Mouse (Mus musculus) forebrain, embryonic 15.5 days (tissue): ENCODE data around the gene Slc1a2. TPM values are rescaled to one million over a fixed set of nuclear protein-coding genes. Genes with fewer than 3 reads are reported as not detected.

Experiments
- ATAC-seq: fragments of 200-750 bp; cut with Nextera tagmentation; replicated peaks from 2 replicates; pipeline ENCODE4 v1.8.0; 2017; ENCODE audit warnings: mild to moderate bottlenecking, moderate TSS enrichment, moderate library complexity
- H3K27ac ChIP-seq: fragments of 300-500 bp; sonication (generic); replicated peaks from 2 replicates; pipeline ENCODE4 v1.5.1; 2015; ENCODE audit warnings: mild to moderate bottlenecking, inconsistent platforms
- H3K27me3 ChIP-seq: fragments of 300-500 bp; sonication (generic); 2 replicates; pipeline ENCODE4 v1.6.1; 2015; ENCODE audit warnings: inconsistent platforms
- H3K36me3 ChIP-seq: fragments of 300-500 bp; sonication (generic); 2 replicates; pipeline ENCODE4 v1.6.1; 2015; ENCODE audit warnings: mild to moderate bottlenecking, inconsistent platforms
- H3K4me1 ChIP-seq: fragments of 300-500 bp; sonication (generic); 2 replicates; pipeline ENCODE4 v1.6.1; 2015; ENCODE audit warnings: inconsistent platforms
- H3K4me2 ChIP-seq: fragments of 300-500 bp; sonication (generic); replicated peaks from 2 replicates; pipeline ENCODE4 v1.6.1; 2015; ENCODE audit warnings: mild to moderate bottlenecking, inconsistent platforms
- H3K4me3 ChIP-seq: fragments of 300-500 bp; sonication (generic); 2 replicates; pipeline ENCODE4 v1.5.1; 2015; ENCODE audit warnings: mild to moderate bottlenecking, inconsistent platforms
- H3K9ac ChIP-seq: fragments of 300-500 bp; sonication (generic); replicated peaks from 2 replicates; pipeline ENCODE4 v1.6.1; 2015; ENCODE audit warnings: mild to moderate bottlenecking, inconsistent platforms
- H3K9me3 ChIP-seq: fragments of 300-500 bp; sonication (generic); 2 replicates; pipeline ENCODE4 v1.6.1; 2016; ENCODE audit warnings: inconsistent platforms
- WGBS: fragments of 180-500 bp; shearing (Covaris S2); methylation state at CpG from one replicate; pipeline ENCODE4 v1.1.7; 2015; ENCODE audit warnings: mixed read lengths; 5-methylcytosine and 5-hydroxymethylcytosine counted together
- polyA plus RNA-seq: library from polyadenylated mRNA; unstranded; fragments of >200 nt; fragmentation: Nextera tagmentation; extraction: Ambion mirVana; gene quantifications from 2 replicates; pipeline ENCODE4 v1.2.1, GENCODE M21; 2015

The Slc1a2 gene
- polyA plus RNA-seq, 1 experiment from 2014 or later, result 11.4 TPM

- H3K27me3 ChIP-seq, result no peaks in the 10 kb centered on the region
- no peaks in the 10 kb centered on the region for H3K4me1 ChIP-seq
- no peak overlapping the region for H3K4me2 ChIP-seq
- no peak for ATAC-seq
- no peak overlapping the region for H3K27ac ChIP-seq
- H3K4me3 ChIP-seq, result no peak overlapping the region
- WGBS, result 70% methylated on average over 2 of the region's 2 CpGs
- no peaks in the 10 kb centered on the region for H3K36me3 ChIP-seq
- H3K9me3 ChIP-seq, result no peaks in the 10 kb centered on the region
- H3K9ac ChIP-seq, result no peak overlapping the region
Measured at GRCm38 (mm10) chr2:102697732-102698131, 39.3 kb downstream of the Slc1a2 start.

- H3K36me3 ChIP-seq, result no peaks in the 10 kb centered on the region
- H3K27ac ChIP-seq, result no peak overlapping the region
- ATAC-seq, result no peak
- no peaks in the 10 kb centered on the region for H3K9me3 ChIP-seq
- H3K4me3 ChIP-seq, result no peak overlapping the region
- no peak overlapping the region for H3K9ac ChIP-seq
- no peaks in the 10 kb centered on the region for H3K27me3 ChIP-seq
- no peaks in the 10 kb centered on the region for H3K4me1 ChIP-seq
- 91% methylated on average over 7 of the region's 7 CpGs for WGBS
- no peak overlapping the region for H3K4me2 ChIP-seq
Measured at GRCm38 (mm10) chr2:102699921-102700320, 41.5 kb downstream of the Slc1a2 start.

GRCm38 (mm10) chr2:102700695-102701094 lies 42.2 kb downstream of the Slc1a2 start:
- Histone ChIP-seq H3K9me3 (no peaks in the 10 kb centered on the region), H3K4me1 (no peaks in the 10 kb centered on the region)

GRCm38 (mm10) chr2:102701382-102701781 lies 42.9 kb downstream of the Slc1a2 start:
- Histone ChIP-seq H3K36me3 (no peaks in the 10 kb centered on the region), H3K9me3 (no peaks in the 10 kb centered on the region), H3K9ac (no peak overlapping the region), H3K4me3 (no peak overlapping the region), H3K4me1 (no peaks in the 10 kb centered on the region), H3K4me2 (no peak overlapping the region), H3K27ac (no peak overlapping the region), H3K27me3 (no peaks in the 10 kb centered on the region)
- 85% methylated on average over 3 of the region's 3 CpGs for WGBS
- ATAC-seq, result no peak

More at GRCm38 (mm10) chr2:102700695-102701094, 42.2 kb downstream of the Slc1a2 start:
- no peak overlapping the region for H3K4me3 ChIP-seq
- H3K36me3 ChIP-seq, result no peaks in the 10 kb centered on the region
- ATAC-seq, result no peak
- no peaks in the 10 kb centered on the region for H3K27me3 ChIP-seq
- WGBS, result 96% methylated on average over 2 of the region's 2 CpGs
- H3K9ac ChIP-seq, result no peak overlapping the region
- H3K4me2 ChIP-seq, result no peak overlapping the region
- no peak overlapping the region for H3K27ac ChIP-seq

GRCm38 (mm10) chr2:102703556-102703955 lies 45.1 kb downstream of the Slc1a2 start:
- no peaks in the 10 kb centered on the region for H3K27me3 ChIP-seq
- no peak overlapping the region for H3K27ac ChIP-seq
- H3K4me1 ChIP-seq, result no peaks in the 10 kb centered on the region
- H3K4me3 ChIP-seq, result no peak overlapping the region
- H3K9ac ChIP-seq, result no peak overlapping the region
- no peak for ATAC-seq
- H3K36me3 ChIP-seq, result no peaks in the 10 kb centered on the region
- no peaks in the 10 kb centered on the region for H3K9me3 ChIP-seq
- H3K4me2 ChIP-seq, result no peak overlapping the region
- WGBS, result 79% methylated on average over 3 of the region's 3 CpGs

- no peak overlapping the region for H3K9ac ChIP-seq
- WGBS, result 68% methylated on average over 1 of the region's 1 CpGs
- H3K4me1 ChIP-seq, result no peaks in the 10 kb centered on the region
- H3K9me3 ChIP-seq, result no peaks in the 10 kb centered on the region
- H3K27ac ChIP-seq, result no peak overlapping the region
- no peak for ATAC-seq
- no peak overlapping the region for H3K4me3 ChIP-seq
- H3K4me2 ChIP-seq, result no peak overlapping the region
- no peaks in the 10 kb centered on the region for H3K36me3 ChIP-seq
- H3K27me3 ChIP-seq, result no peaks in the 10 kb centered on the region
Measured at GRCm38 (mm10) chr2:102704781-102705180, 46.3 kb downstream of the Slc1a2 start.

GRCm38 (mm10) chr2:102711511-102711910 lies 53.1 kb downstream of the Slc1a2 start:
- Histone ChIP-seq H3K36me3 (no peaks in the 10 kb centered on the region), H3K9ac (no peak overlapping the region), H3K27ac (no peak overlapping the region), H3K4me1 (no peaks in the 10 kb centered on the region), H3K9me3 (no peaks in the 10 kb centered on the region), H3K27me3 (no peaks in the 10 kb centered on the region), H3K4me2 (no peak overlapping the region), H3K4me3 (no peak overlapping the region)
- WGBS, result 87% methylated on average over 5 of the region's 5 CpGs
- no peak for ATAC-seq

GRCm38 (mm10) chr2:102712049-102712448 lies 53.6 kb downstream of the Slc1a2 start:
- Histone ChIP-seq H3K4me1 (no peaks in the 10 kb centered on the region), H3K9ac (no peak overlapping the region), H3K9me3 (no peaks in the 10 kb centered on the region), H3K4me2 (no peak overlapping the region), H3K27ac (no peak overlapping the region), H3K36me3 (no peaks in the 10 kb centered on the region), H3K27me3 (no peaks in the 10 kb centered on the region), H3K4me3 (no peak overlapping the region)
- ATAC-seq, result no peak
- WGBS, result 89% methylated on average over 4 of the region's 4 CpGs

- 85% methylated on average over 7 of the region's 7 CpGs for WGBS
- no peak overlapping the region for H3K27ac ChIP-seq
- H3K4me3 ChIP-seq, result no peak overlapping the region
- H3K9ac ChIP-seq, result no peak overlapping the region
- H3K36me3 ChIP-seq, result no peaks in the 10 kb centered on the region
- H3K4me2 ChIP-seq, result no peak overlapping the region
- no peaks in the 10 kb centered on the region for H3K27me3 ChIP-seq
- no peak for ATAC-seq
- H3K9me3 ChIP-seq, result no peaks in the 10 kb centered on the region
- no peaks in the 10 kb centered on the region for H3K4me1 ChIP-seq
Measured at GRCm38 (mm10) chr2:102712678-102713628, 54.5 kb downstream of the Slc1a2 start.

- H3K4me2 ChIP-seq, result no peak overlapping the region
- no peak for ATAC-seq
- no peak overlapping the region for H3K9ac ChIP-seq
- H3K9me3 ChIP-seq, result no peaks in the 10 kb centered on the region
- no peak overlapping the region for H3K4me3 ChIP-seq
- no peaks in the 10 kb centered on the region for H3K36me3 ChIP-seq
- H3K27me3 ChIP-seq, result no peaks in the 10 kb centered on the region
- H3K27ac ChIP-seq, result no peak overlapping the region
- 82% methylated on average over 2 of the region's 2 CpGs for WGBS
- H3K4me1 ChIP-seq, result no peaks in the 10 kb centered on the region
Measured at GRCm38 (mm10) chr2:102714320-102714719, 55.9 kb downstream of the Slc1a2 start.

- Histone ChIP-seq H3K36me3 (no peaks in the 10 kb centered on the region), H3K4me3 (no peak overlapping the region), H3K9ac (no peak overlapping the region), H3K27me3 (no peaks in the 10 kb centered on the region), H3K4me2 (no peak overlapping the region), H3K9me3 (no peaks in the 10 kb centered on the region), H3K27ac (no peak overlapping the region), H3K4me1 (no peaks in the 10 kb centered on the region)
- WGBS, result 43% methylated on average over 1 of the region's 1 CpGs
- ATAC-seq, result no peak
Measured at GRCm38 (mm10) chr2:102715754-102716153, 57.3 kb downstream of the Slc1a2 start.

GRCm38 (mm10) chr2:102721859-102722258 lies 63.4 kb downstream of the Slc1a2 start:
- H3K9me3 ChIP-seq, result no peaks in the 10 kb centered on the region
- no peak overlapping the region for H3K9ac ChIP-seq
- no peaks in the 10 kb centered on the region for H3K4me1 ChIP-seq
- no peak for ATAC-seq
- H3K27ac ChIP-seq, result no peak overlapping the region
- H3K4me3 ChIP-seq, result no peak overlapping the region
- WGBS, result 80% methylated on average over 2 of the region's 2 CpGs
- no peaks in the 10 kb centered on the region for H3K27me3 ChIP-seq
- H3K4me2 ChIP-seq, result no peak overlapping the region
- no peaks in the 10 kb centered on the region for H3K36me3 ChIP-seq

GRCm38 (mm10) chr2:102725054-102725453 lies 66.6 kb downstream of the Slc1a2 start:
- H3K9me3 ChIP-seq, result no peaks in the 10 kb centered on the region
- H3K27ac ChIP-seq, result no peak overlapping the region
- no peak overlapping the region for H3K4me2 ChIP-seq
- ATAC-seq, result no peak
- WGBS, result 78% methylated on average over 3 of the region's 3 CpGs
- H3K4me3 ChIP-seq, result no peak overlapping the region
- no peak overlapping the region for H3K9ac ChIP-seq
- no peaks in the 10 kb centered on the region for H3K4me1 ChIP-seq
- no peaks in the 10 kb centered on the region for H3K36me3 ChIP-seq
- H3K27me3 ChIP-seq, result no peaks in the 10 kb centered on the region
